Mouse (Mus musculus): ENCODE results near the gene Iqca.

DNA sequence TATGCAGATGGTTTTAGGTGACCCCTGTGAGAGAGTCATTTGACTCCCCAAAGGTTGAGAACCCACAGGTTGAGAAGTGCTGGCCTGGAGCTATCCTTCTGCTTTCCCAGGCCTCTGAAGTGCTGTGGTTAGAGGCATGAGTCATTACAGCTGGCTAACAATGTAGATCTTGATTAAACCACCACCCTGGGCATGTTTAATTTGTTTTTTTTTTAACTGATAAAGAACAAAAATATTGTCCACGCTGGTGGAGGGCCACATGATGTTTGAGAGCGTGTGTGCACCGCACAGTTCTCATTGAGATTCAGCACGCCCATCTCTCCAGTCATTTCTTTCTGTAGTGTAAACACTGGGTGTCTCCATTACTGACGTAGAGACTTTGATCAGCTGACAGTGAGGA is 24.8 kb upstream of the Iqca start:
- no peak for TF ChIP-seq POLR2A (IDR thresholded peaks at IDR 0.05; ENCODE audit: insufficient read length, low read depth)
- peak; percentile 33 for TF ChIP-seq TCF12 (IDR thresholded peaks at IDR 0.05; ENCODE audit: insufficient read depth, poor library complexity, severe bottlenecking)
- no peak for TF ChIP-seq POLR2AphosphoS2 (IDR thresholded peaks at IDR 0.05; ENCODE audit: insufficient read length, low read depth)
- no peak for TF ChIP-seq MAX (IDR thresholded peaks at IDR 0.05; ENCODE audit: low read depth)
- TF ChIP-seq MYOG (IDR thresholded peaks at IDR 0.05; ENCODE audit: control insufficient read depth in 1 of 3, insufficient read depth in 1 of 3, insufficient read length in 2 of 3, low read depth in 2 of 3): no peak
- TF ChIP-seq SRF (IDR thresholded peaks at IDR 0.05; ENCODE audit: control insufficient read depth, insufficient read length, low read depth): no peak
- TF ChIP-seq CEBPB (IDR thresholded peaks at IDR 0.05; ENCODE audit: insufficient read depth, poor library complexity, severe bottlenecking): no peak
- TF ChIP-seq USF1 (IDR thresholded peaks at IDR 0.05; ENCODE audit: low read depth): no peak
- TF ChIP-seq MYOD1 (IDR thresholded peaks at IDR 0.05; ENCODE audit: control insufficient read depth in 1 of 3, insufficient read length in 2 of 3, low read depth in 2 of 3): peak in 1 of 3 experiments; percentile 21
- no peak for TF ChIP-seq E2F4 (IDR thresholded peaks at IDR 0.05; ENCODE audit: insufficient read depth)
- no peak for TF ChIP-seq TCF3 (IDR thresholded peaks at IDR 0.05; ENCODE audit: insufficient read length, low read depth)

Measured in myocyte (in vitro differentiated cells).